Mouse (Mus musculus) stomach, embryonic 16.5 days (tissue): ENCODE measurements around the gene Kdelc2. TPM values are rescaled to one million over a fixed set of nuclear protein-coding genes. Genes with fewer than 3 reads are reported as not detected.

Source experiments
- ATAC-seq: fragments of 200-750 bp; cut with Nextera tagmentation; 2 replicates; pipeline ENCODE4 v1.8.0; 2017; ENCODE audit warnings: moderate number of reproducible peaks, moderate TSS enrichment; ENCODE audit not compliant: insufficient read depth, low FRiP score
- H3K27ac ChIP-seq: fragments of 300-500 bp; sonication (generic); 2 replicates; pipeline ENCODE4 v1.5.1; 2014; ENCODE audit warnings: low read length
- H3K27me3 ChIP-seq: fragments of 300-500 bp; sonication (generic); 2 replicates; pipeline ENCODE4 v1.6.1; 2014; ENCODE audit warnings: low read length, control low read depth, mixed read lengths; ENCODE audit not compliant: control insufficient read depth, insufficient read depth
- H3K36me3 ChIP-seq: fragments of 300-500 bp; sonication (generic); 2 replicates; pipeline ENCODE4 v1.6.1; 2014; ENCODE audit warnings: low read length; ENCODE audit not compliant: control insufficient read depth, insufficient read depth
- H3K4me1 ChIP-seq: fragments of 300-500 bp; sonication (generic); 2 replicates; pipeline ENCODE4 v1.6.1; 2014; ENCODE audit warnings: low read length, control low read depth, mixed read lengths; ENCODE audit not compliant: control insufficient read depth, insufficient read depth
- H3K4me2 ChIP-seq: fragments of 300-500 bp; sonication (generic); 2 replicates; pipeline ENCODE4 v1.6.1; 2014; ENCODE audit warnings: low read depth, low read length, mixed read lengths
- H3K4me3 ChIP-seq: fragments of 300-500 bp; sonication (generic); replicated peaks from 2 replicates; pipeline ENCODE4 v1.5.1; 2014; ENCODE audit warnings: mild to moderate bottlenecking, low read length
- H3K9ac ChIP-seq: fragments of 300-500 bp; sonication (generic); 2 replicates; pipeline ENCODE4 v1.6.1; 2014; ENCODE audit warnings: low read length
- H3K9me3 ChIP-seq: fragments of 300-500 bp; sonication (generic); replicated peaks from 2 replicates; pipeline ENCODE4 v1.6.1; 2016; ENCODE audit warnings: low read length, control low read depth; ENCODE audit not compliant: control insufficient read depth
- WGBS: fragments of 180-500 bp; shearing (Covaris S2); extraction: QIAGEN DNeasy Blood & Tissue Kit; methylation state at CpG from one replicate; pipeline ENCODE4 v1.1.7; 2014; 5-methylcytosine and 5-hydroxymethylcytosine counted together
- polyA plus RNA-seq: library from polyadenylated mRNA; unstranded; fragments of >200 nt; fragmentation: Nextera tagmentation; extraction: Ambion mirVana; gene quantifications from 2 replicates; pipeline ENCODE4 v1.2.1, GENCODE M21; 2015

Kdelc2 gene
- polyA plus RNA-seq, 1 experiment from 2014 or later = 33.5 TPM

DNA sequence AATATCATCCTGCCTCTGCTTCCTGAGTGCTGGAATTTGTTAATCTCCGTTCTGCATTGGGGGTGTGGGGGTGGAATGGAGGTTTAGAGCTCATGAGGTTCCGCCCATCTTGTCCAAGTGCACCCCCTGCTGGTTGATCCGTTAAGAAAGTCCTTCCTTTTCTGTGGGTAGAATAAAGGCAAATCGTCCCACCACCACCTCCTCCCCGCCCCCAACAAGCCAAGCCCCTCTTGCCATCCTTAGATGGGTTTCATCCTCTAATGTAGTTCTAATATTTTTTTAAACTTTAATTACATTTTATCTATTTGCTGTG, 14.5 kb downstream of the Kdelc2 start:
- no peak for ATAC-seq
- no peak overlapping the region for H3K27ac ChIP-seq
- H3K36me3 ChIP-seq = no peaks in the 10 kb centered on the region; the same call in 1 of the 2 replicates
- H3K9ac ChIP-seq = no peak overlapping the region
- peaks cover 5% of the 10 kb centered on the region; the same call in 1 of the 2 replicates for H3K4me1 ChIP-seq
- H3K4me2 ChIP-seq = no peak overlapping the region
- 10% methylated on average over 5 of the region's 5 CpGs for WGBS
- no peak overlapping the region for H3K4me3 ChIP-seq
- no peaks in the 10 kb centered on the region for H3K9me3 ChIP-seq
- no peaks in the 10 kb centered on the region for H3K27me3 ChIP-seq

DNA sequence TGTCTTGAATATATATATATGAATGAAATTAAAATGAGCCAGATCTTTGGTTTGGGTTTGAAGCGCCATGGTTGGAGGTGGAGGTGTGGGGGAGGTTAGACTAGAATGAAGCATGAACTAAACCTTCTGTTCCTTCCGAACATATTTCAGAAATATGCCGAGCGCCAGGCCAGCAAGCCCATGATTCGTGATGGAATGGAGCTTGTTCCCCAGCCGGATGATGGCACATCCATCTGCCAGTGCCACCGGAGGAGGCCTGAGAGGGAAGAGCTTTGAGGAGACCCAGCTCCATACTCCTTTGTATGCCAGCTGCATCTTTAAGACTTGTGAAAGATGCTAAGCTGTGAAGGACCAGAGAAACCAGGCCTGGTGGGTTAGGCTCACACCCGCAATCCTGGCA, 15.7 kb downstream of the Kdelc2 start:
- ATAC-seq = no peak
- whole genome bisulfite sequencing = 92% methylated on average over 8 of the region's 8 CpGs
- Histone ChIP-seq H3K9me3 (no peaks in the 10 kb centered on the region), H3K4me3 (no peak overlapping the region), H3K4me2 (no peak overlapping the region), H3K4me1 (peaks cover 6% of the 10 kb centered on the region; the same call in 1 of the 2 replicates), H3K27me3 (no peaks in the 10 kb centered on the region), H3K36me3 (no peaks in the 10 kb centered on the region; the same call in 1 of the 2 replicates), H3K27ac (no peak overlapping the region), H3K9ac (no peak overlapping the region)

DNA sequence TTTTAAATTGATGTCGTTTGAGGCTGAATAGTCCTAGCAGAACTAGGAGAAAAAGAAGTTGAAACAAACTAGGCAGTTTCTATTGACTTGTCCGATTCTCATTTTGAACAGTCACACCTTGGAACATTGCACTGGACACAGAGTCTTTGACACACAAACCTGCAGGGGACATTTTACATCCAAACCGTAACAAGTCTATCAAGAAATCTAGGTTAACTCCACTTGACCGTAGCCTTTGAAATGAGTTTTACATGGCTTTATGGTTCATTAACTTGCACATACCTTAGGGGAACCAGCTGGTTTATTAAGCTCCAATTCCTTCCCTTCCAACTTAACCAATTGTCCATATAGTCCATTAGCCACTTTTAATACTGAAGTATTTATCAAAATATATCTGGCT, 16.9 kb downstream of the Kdelc2 start:
- Histone ChIP-seq H3K9me3 (no peaks in the 10 kb centered on the region), H3K4me1 (peaks cover 14% of the 10 kb centered on the region; the same call in 1 of the 2 replicates), H3K9ac (no peak overlapping the region), H3K36me3 (no peaks in the 10 kb centered on the region; the same call in 1 of the 2 replicates), H3K27ac (no peak overlapping the region), H3K4me3 (no peak overlapping the region), H3K27me3 (no peaks in the 10 kb centered on the region), H3K4me2 (no peak overlapping the region)
- 94% methylated on average over 4 of the region's 4 CpGs for WGBS
- ATAC-seq = no peak

DNA sequence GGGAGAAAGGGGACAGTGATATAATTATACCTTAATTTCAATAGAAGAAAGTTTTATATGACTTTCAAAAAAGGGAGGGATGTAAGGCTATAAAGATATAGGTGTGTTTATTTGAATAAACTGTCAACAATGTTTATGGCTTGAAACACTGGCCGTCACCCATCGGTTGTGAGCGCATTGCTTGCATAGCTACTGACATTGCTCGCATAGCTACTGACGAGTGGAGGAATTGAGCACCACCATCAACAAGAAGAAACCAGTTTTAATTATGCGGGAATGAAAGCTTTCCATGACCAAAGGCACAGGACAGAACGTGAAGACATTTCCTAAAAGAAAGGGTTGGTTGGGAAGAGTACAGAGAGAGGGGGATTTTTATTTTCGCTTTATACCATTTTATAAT, 17.3 kb downstream of the Kdelc2 start:
- Histone ChIP-seq H3K4me1 (peaks cover 15% of the 10 kb centered on the region; the same call in 1 of the 2 replicates), H3K9ac (no peak overlapping the region), H3K4me3 (no peak overlapping the region), H3K36me3 (no peaks in the 10 kb centered on the region; the same call in 1 of the 2 replicates), H3K4me2 (no peak overlapping the region), H3K9me3 (no peaks in the 10 kb centered on the region), H3K27ac (no peak overlapping the region), H3K27me3 (no peaks in the 10 kb centered on the region)
- ATAC-seq = no peak
- 82% methylated on average over 8 of the region's 8 CpGs for WGBS

DNA sequence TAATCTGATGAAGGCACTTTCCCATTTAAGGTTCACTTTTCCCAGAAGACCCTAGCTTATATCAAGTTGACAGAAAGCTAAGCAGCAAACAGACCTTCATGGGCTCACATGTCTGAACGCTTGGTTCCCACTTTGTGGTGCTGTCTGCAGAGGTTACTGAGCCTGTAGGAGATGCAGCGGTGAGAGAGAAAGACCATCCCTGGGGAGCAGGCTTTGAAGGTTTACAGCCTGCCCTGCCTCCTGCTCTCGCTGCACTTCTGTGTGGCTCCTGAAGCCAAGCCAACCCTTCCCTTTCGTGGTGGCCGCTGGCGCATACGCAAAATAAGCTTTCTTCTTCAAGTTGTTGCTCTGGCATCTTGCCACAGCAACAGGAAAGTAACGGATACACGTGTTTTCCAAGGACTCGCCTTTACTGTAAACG, 18.5 kb downstream of the Kdelc2 start, which contains the start of gene 4930550C14Rik:
TSS of gene 4930550C14Rik (plus strand) at position 35 of the 421 bp plus-strand sequence.
- Histone ChIP-seq H3K4me1 (peaks cover 15% of the 10 kb centered on the region; the same call in 1 of the 2 replicates), H3K27ac (peak within 1 kb of the TSS; percentile 63), H3K36me3 (no peaks in the 10 kb centered on the region; the same call in 1 of the 2 replicates), H3K4me3 (peak within 1 kb of the TSS; percentile 1), H3K9me3 (no peaks in the 10 kb centered on the region), H3K9ac (peak within 1 kb of the TSS; percentile 55), H3K27me3 (no peaks in the 10 kb centered on the region), H3K4me2 (peak within 1 kb of the TSS; percentile 45)
- no peak for ATAC-seq
- WGBS = 16% methylated on average over 11 of the region's 11 CpGs

DNA sequence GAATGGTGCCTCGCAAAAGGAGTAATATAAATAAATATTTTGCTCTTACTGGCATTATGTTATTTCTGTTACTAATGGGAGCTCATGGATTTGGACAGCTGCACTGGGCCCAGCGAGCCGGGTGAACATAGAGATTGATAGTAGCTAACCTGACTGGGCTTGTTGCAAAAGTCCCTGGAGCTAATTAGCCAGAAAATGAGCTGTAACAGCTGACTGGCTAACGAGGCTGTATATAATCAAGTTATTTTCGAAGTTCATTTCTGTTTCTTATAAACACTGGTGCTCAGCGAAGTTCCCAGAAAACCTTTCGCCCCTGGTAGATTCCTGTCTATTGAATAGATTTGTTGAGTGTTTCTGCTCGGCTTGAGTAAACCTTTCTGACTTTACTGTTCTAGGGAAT, 19.2 kb downstream of the Kdelc2 start:
- Histone ChIP-seq H3K27ac (peak overlapping the region; percentile 16; the same call in 1 of the 2 replicates), H3K27me3 (no peaks in the 10 kb centered on the region), H3K4me3 (no peak overlapping the region), H3K9me3 (no peaks in the 10 kb centered on the region), H3K4me2 (peak overlapping the region; percentile 45; the same call in 1 of the 2 replicates), H3K4me1 (peaks cover 15% of the 10 kb centered on the region; the same call in 1 of the 2 replicates), H3K9ac (no peak overlapping the region), H3K36me3 (no peaks in the 10 kb centered on the region; the same call in 1 of the 2 replicates)
- no peak for ATAC-seq
- WGBS = 71% methylated on average over 8 of the region's 8 CpGs

DNA sequence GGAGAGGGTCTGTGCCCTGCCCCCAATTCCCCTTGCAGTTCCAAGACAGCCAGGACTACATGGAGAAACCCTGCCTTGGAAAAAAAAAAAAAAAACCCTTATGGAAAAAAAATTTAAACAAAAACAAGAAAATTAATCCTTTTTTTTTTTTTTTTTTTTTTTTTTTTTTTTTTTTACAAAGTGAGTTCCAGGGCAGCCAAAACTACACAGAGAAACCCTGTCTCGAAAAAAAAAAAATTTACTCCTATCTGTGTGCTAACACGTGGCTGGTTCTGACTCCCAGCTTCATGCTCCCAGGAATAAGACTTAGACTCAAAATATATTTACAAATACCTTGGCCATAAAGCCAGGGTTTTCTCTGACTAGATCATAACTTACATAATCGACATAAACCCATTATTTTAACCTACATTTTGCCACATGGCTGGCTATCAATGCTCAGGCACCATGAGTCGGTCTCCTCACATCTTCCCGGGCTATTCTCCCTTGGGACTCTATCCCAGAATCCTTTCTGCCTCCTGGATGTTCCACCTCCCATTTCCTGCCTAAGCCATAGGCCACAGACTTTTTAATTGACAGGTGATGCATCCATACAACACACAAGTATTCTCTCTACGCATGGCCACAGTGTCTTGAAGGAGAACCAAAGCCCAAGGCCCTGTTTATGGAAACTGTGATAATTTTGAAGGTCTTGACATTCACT, 20.4 kb downstream of the Kdelc2 start:
- Histone ChIP-seq H3K36me3 (no peaks in the 10 kb centered on the region; the same call in 1 of the 2 replicates), H3K9me3 (no peaks in the 10 kb centered on the region), H3K4me1 (peaks cover 15% of the 10 kb centered on the region; the same call in 1 of the 2 replicates), H3K4me2 (no peak overlapping the region), H3K27ac (no peak overlapping the region), H3K4me3 (no peak overlapping the region), H3K27me3 (no peaks in the 10 kb centered on the region), H3K9ac (no peak overlapping the region)
- 84% methylated on average over 6 of the region's 6 CpGs for WGBS
- no peak for ATAC-seq

DNA sequence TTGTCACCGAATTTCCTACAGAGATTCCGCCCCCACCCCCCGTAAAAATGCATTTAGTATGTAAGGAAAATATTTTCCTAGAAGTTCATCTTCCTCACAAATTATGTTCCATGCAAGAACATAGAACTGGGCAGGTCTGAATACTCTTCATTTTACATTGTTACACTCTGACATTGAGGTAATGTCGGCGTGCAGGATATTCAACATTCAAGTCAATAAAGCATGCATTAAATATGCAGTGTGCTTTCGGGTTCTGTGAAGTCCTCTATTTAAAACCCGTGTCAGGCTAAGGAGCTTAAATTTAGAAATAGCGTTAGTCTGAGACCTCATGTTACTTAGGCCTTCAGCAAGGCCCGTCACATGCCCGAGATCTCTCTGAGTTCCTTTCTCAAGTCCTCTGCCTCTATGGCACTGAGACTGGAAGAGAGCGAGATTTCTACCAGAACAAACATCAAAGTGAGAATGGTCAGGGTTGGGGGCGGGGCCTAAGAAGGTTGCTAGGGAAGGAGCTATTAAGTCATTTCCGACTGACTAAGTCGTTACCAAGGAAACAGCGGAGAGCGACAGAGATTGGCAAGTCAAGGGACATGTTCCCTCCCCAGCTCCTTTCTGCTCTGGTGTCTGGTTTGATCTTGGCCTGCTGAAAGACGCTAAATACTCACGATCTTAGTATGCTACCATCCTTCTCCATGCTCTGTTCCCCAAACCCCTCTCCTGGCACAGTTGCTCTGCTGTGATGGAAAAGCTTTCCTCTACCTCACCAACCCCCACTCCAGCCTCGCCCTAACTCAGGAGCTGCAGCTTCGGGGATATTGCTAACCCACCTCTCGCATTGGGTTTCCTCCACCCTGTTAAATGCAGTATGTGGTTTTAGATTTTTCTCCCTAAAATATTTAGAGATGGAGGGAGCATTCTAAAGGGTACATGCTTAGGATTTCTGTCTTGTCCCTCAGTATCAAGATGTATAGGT, 21.2 kb downstream of the Kdelc2 start:
- H3K27ac ChIP-seq = peak overlapping the region; percentile 48; the same call in 1 of the 2 replicates

More for the DNA sequence above, 21.2 kb downstream of the Kdelc2 start:
- Histone ChIP-seq H3K36me3 (no peaks in the 10 kb centered on the region; the same call in 1 of the 2 replicates), H3K27me3 (no peaks in the 10 kb centered on the region), H3K4me3 (peak overlapping the region; percentile 43), H3K4me1 (peaks cover 15% of the 10 kb centered on the region; the same call in 1 of the 2 replicates), H3K9me3 (no peaks in the 10 kb centered on the region), H3K4me2 (peak overlapping the region; percentile 53), H3K9ac (peak overlapping the region; percentile 55)
- ATAC-seq = peak; percentile 79; the same call in 1 of the 2 replicates
- 23% methylated on average over 21 of the region's 21 CpGs for WGBS
